Mouse (Mus musculus): Measurements from ENCODE around the gene Gpr107.

Gene Gpr107

DNA sequence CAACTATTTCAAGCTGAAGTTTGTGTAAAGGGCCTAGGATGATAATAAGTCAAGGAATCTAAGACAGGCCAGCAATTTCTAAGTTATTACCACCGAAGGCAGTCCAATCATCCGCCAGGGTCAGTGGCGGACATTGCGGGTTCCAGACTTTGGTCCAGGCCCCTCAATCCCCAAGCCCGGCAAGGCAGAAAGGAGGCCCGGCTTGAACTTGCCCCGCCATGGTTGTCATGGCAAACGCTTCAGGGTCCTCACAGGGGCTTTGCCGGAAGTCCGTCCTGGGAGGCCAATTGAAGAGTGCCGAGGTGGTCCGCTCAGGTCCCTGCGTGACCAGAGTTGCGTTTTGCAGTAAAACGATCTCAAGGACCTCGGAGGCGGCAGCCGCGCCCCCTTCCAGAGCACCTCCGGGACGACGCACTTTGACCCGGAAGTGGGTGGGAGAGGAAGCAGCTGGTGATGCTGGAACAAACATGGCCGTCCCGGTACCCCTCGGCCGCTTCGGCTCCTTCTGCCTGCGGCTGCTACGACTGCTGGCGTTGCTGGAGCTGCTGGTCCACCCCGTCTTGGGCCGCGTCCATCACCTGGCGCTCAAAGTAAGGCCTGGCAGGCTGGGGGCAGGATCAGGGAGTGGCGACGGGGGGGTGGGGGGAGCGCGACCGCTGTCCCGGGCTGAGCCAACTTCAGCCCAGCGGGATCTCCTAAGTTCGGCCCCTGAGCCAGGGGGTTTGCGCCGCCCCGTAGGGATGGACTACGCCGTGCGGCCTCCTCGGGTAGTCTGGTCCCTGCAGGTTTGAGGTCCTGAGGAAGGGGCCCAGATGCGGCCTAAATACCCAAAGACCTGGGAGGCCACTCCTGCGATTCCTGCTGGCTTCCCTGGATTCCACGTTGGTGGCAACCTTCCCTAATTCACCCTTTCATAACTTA, at the start of gene Gpr107:
Gpr107 (plus strand) TSS at position 425 of the 921 bp plus-strand sequence.
- peak; percentile 82 for DNase-seq (ENCODE audit: low read depth)

DNA sequence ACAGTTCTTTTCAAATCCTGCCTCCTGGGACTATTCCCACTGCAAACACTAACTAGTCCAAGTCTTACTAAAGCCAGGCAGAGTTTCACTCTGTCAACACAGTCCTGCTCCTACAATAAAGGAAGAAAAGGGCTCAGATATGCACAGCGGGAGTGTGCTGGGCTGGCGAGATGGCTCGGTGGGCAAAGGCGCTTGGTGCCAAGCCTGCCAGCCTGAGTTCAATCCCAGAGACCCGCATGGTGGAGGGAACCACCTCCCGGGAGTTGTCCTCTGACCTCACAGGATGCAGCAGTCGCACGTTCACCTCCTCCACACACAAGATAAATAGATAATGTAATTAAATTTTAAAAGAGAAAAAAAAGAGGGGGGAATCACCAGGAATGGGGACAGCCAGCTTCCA, 48.8 kb upstream of the Gpr107 start:
- DNase-seq (ENCODE audit: low read depth), result no peak

DNA sequence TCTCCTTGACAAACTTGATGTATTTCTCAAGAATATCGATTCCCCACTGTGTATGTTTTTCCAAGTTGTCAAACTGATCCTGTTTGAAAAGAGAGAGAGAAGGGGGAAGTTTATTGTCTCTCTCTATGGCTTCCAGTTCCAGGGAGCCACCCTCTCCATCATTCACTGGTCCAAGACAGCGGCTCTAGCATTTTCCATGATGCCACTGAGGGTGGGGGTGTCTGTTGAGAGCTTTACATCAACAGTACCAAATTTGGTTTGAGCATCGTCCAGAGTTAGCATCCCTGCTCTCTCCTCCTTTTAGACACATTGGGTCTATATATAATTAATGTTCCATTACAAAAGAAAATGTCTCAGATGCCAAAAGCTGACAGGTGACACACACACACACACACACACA, 46.8 kb upstream of the Gpr107 start:
- no peak for DNase-seq (ENCODE audit: low read depth)

DNA sequence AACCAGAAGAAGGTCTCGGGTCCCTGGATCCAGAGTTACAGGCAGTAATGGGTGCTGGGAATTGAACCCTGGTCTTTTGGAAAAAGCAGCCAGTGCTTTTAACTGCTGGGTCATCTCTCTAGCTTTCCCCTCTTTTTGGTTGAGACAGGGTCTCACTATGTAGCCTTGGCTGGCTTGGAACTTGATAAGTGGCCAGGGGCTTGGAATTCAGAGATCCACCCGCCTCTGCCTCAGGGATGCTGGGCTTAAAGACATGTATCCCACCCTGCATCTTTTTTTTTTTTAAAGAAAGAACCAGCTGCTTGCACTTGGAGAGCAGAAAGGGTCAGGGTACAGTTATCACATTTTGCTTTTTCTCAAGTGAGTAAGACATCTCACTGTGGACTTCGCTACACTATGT, 46.1 kb upstream of the Gpr107 start:
- no peak for DNase-seq (ENCODE audit: low read depth)

DNA sequence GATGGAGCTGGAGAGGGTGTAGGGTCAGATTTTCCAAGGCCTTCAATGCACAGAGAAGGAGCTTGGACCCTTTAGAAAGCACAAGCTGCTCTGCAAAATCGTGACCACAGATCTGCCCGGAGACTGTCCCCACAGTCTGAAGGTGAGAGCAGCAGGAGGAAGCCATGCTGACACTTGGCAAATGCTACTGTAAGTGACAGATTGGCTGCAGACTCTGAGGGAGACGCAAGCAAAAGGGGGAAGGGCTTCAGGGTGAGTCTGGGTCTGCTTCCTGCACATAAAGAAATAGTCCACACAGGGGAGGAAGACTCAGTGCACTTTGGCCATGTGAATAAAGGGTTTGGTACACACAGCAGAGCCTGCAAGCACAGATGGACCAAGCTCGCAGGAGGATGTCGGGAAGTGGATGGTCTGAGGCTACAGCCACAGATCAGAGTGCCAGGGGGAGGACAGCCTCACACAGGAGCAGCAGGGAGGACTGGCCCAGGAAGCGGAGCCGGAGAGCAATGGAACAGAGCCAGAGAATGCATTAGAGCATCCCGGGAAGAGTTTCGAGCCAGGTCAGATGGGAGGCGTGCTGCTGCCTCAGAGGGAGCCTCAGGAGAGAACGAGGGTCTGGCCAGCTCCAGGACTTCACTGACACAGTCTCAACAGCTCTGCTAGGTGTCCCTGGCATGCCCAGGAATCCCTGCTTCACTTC, 45.3 kb upstream of the Gpr107 start:
- DNase-seq (ENCODE audit: low read depth), result no peak

DNA sequence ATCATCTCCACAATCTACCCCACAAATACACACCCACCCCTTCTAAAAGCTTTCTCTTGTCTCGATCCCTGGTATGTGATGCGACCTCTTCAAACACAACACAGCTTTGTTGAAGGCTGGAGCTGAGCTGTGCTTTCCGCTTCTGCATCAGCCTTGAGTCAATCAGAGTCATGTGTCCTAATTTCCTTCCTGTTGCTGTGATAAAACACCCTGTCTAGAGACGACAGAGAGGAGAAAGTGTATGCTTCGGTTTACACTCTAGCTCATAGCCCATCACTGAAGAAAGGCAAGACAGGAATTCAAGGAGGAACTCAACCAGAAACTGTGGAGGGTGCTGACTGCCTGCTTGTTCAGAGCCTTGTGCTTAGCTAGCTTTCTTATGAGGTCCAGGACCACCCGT, 43.9 kb upstream of the Gpr107 start:
- peak; percentile 85 for DNase-seq (ENCODE audit: low read depth)

DNA sequence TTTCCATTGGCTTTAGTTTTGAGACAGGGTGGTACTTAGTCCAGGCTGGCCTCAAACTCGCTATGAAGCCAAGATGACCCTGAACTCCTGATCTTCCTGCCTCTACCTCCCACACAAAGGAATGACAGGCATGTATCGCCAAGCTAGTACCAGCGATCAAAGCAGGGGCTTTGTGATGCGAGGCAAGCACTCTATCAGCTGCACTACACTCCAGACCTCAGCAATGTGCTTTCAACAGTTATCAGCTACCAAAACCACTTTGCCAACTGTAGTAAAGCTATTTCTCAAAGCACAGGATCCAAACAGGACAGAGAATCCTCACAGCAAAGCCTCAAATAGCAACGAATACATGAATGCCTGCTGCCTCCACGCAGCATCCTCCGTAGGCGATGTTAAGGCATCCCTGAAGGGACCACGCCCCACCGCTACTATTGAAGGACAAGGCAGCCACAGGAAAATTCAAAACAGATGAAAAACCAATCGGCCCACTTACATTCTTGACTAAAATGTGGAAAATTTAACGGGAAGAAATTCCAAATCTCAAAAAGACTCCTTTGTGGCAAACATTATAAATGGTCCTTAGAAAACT, 42.1 kb upstream of the Gpr107 start:
- DNase-seq (ENCODE audit: low read depth), result no peak

DNA sequence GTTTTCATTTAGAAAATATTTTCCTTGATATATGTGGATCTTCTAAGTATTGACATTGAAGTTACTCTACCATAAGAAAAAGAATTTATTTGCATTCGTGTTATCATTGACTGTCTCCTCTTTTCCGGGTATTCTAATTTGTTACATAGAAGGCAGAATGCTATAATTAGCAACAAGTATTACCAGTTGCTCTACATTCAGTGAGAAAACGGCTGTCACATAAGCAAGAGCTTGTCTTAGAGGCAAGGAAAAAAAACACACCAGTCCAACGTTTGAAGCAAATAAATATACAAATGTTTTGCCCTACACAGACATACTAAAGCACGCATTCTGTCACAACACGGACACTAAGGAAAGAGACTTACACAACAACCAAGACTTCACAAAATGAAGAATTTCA, 40.4 kb upstream of the Gpr107 start:
- no peak for DNase-seq (ENCODE audit: low read depth)

DNA sequence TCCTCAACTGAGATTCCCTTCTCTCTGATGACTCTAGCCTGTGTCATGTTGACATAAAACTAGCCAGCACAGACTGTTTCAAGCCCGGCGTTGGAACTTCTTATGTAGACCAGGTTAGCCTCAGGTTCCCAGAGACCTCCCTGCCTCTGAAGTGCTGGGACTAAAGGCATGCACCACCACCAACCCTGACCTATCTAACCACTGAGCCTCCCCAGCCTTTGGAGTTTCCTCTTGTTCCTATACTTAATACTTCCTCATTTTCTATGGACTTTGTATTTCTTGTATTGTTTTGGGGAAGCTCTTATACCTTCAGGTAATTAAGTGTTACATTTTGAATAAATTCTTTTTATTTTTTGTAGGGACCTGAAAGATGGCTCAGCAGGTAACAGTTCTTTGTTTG, 37.9 kb upstream of the Gpr107 start:
- DNase-seq (ENCODE audit: low read depth), result no peak

DNA sequence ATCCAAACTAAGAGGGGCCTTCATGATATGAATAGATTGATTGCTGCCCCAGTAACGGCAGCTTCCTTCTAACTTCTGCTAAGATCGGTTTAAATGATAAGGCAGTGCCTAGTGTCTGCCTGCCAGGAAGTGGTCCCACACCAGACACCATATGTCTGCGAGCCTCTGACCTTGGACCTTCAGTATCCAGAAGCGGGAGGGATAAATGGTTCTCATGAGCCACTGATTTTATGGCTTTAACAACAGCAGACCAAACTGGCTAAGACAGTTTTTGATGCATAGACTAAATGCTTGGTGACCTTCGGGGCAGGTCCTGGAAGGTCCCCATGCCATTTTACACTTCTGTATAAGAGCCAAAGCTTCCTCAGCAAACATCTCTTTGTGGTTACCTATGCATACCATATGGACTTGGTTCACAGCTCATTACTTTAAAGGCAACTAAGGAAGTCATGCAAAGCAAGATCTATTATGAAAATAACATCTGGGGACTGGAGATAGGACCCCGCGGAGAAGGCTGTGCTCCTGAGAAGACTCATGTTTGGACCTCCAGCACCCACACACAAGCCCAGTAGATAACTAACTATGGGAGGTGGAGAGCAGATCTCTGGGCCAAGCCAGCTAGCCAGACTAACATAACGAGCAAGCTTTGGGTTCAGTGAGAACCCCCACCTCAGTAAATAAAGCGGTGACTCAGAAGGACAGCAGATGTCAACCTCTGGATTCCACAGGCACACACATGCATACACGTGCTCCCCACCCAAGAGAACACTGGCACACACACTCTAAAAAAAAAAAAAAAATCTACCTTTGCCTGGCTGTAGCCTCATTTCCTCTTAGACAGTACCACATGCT, 36.8 kb upstream of the Gpr107 start:
- DNase-seq (ENCODE audit: low read depth), result peak; percentile 58

DNA sequence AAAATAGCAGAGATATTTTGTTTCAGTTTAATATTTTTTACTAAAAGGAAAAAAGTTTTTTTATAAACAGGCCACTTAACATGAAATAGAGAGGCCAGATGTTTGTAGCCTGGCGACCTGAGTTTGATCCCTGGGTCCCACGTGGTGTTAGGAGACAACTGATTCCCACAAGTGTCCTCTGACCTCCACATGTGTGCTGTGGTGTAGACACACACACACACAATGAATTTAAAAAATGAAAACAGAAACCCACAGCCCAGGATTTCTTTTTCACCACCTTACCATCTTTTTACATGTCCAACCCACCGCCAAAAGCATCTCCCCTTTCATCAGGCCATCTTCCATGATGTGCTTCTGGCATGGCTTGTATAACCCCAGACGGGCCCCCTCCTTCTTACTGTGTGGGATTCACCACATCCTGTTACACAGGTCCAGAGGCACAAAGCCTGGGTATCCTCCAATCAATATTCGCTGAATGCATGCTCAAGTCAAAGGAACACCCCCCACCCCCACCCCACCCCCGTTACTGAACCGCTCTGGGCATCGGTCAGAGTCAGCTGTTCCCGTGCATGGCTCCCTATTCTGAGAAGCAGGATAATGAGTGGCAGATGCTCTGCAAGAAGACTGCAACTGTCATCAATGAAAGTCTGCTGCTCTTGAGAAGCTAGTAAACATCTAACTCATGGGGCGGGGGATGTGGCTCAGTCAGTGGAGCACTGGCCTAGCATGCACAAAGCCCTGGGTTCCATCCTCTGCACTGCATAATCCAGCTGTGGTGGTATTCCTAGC, 36.0 kb upstream of the Gpr107 start:
- DNase-seq (ENCODE audit: low read depth), result peak; percentile 88

DNA sequence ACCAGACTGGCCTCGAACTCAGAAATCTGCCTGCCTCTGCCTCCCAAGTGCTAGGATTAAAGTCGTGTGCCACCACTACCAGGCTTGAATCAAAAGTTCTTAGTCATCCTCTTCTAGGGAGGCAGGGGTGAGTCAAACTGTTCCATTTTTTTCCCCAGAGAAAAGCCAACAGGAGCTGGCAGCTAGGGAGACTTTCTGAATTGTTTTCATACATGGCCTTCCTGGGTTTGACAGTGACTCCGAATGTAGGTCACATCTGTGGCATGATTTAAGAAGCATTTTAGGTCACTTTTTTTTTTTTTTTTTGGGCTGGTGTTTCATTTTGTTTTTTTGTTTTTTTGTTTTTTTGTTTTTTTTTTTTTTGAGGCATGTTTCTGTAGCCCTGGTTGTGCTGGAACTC, 33.9 kb upstream of the Gpr107 start:
- no peak for DNase-seq (ENCODE audit: low read depth)

DNA sequence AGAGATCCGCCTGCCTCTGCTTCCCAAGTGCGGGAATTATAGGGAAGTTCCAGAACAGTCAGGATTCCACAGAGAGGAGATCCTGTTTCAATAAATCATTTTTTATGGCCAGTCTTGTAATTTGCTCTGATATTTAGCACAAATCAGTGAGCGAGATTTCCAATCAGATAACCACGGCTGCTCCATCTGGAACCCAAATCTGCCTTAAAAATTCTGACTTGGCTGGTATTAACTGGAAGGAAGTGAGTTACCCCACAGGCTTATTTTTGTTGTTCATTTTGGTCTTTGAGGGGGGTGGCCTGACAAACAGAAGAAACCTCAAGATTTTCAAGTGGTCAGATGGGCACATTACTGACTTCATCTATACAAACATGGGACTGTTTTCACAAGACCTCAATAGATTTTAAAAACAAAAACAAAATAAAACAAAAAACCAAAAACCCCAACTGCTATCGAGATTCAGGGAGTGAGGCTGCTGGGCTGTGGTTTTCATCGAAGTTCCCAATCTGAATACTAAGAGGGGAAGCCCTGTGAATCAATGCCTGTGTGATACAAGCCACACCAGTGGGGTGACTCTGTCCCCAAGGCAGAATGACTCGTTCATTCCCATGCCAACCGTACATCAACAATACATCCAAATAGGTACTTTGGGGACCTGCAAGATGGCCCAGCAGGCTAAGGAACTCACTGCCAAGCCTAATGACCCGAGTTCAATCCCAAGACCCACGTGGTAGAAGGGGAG, 33.3 kb upstream of the Gpr107 start:
- peak; percentile 57 for DNase-seq (ENCODE audit: low read depth)

DNA sequence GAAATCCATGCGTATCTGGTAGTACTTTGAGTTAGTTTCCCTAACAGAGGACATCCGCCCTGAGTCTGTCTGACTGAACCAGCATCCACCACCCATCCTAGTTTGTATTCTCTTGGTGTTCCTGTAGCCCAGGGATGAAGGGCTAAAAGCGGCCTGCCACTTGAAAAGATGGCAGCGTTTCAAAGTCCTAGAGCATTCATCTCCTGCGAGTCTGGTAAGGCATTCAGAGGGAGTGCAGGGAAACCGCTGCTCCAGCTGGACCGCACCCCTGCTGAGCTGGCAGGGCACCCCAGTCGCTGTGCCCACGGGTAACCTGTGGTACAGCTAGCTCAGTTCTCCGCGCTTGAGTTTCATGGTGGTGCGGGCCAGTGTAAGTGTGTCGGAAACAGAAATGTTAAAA, 32.3 kb upstream of the Gpr107 start:
- DNase-seq (ENCODE audit: low read depth), result no peak

DNA sequence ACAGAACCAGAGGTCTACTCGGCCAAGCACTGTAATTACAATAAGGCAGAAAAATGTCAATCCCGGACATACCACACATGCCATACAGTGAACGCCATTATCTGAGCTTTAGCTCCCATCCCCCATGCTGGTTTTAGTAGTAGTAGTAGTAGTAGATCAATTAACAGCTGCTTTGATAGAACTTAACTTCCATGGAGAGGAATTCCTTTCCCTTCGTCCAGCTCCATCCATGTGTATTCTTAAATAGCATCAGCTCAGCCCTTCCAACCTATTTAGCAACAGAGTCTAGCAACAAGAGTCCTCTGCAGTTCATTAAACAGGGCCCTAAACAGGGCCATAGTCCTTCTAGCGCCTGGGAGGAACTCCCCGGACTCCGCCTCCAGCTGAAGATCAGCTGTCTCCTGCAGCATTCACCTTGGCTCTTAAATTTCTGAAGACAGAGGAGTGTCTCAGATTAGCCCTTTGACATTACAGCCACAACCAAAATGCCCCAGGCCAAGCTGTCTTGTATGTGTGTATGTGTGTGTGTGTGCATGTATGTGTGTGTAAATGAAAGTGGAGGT, 30.9 kb upstream of the Gpr107 start:
- no peak for DNase-seq (ENCODE audit: low read depth)

DNA sequence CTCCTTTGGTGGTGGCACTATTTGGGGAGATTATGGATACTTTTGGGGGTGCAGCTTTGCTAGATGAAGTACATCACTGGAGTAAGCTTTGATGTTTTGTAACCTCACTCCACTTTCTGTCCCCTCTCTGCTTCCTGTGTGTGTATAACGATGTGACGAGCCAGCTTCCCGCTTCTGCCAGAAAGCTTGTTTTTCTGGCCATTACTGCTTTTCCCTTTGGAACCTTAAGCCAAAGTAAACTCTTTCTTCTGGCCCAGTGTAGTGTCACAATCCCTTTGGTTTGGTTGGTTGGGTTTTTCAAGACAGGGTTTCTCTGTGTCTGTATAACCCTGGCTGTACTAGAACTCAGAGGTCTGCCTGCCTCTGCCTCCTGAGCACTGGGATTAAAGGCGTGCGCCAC, 29.3 kb upstream of the Gpr107 start:
- no peak for DNase-seq (ENCODE audit: low read depth)

DNA sequence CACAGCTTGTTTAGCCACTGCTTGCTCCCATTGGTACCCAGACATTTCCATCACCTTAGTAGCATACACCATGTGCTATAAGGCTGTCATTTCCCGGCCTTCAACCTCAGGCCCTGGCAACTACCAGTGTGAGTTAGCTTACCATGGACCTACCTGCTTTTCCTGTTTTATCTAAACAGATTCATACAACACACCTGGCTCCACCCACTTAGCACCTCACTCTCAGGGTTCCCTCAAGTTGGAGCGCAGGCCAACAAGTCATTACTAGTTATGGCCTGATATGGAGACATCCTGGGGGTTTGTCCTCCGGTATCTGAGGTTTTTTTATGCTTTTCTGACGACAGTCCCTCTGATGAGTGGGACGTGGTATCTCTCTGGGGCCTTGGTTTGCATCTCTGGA, 28.6 kb upstream of the Gpr107 start:
- DNase-seq (ENCODE audit: low read depth), result no peak

DNA sequence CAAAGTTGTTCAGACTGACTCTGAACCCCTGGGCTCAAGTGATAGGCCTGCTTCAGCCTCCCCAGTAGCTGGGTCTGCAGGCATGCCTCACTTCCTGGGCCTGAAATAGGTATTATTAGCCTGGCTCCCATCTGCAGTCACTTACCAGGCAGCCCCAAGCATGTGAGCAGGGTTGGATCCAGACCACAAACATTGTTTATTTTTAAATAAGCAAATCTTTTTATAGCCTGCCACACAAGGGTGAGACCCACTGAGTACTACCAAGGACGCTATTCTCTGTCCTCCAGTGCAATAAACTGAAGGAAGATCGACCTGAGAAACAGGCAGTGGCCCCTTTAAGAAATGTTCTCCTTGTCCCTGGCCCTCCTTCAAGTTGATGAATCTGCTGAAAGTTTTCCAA, 27.4 kb upstream of the Gpr107 start:
- no peak for DNase-seq (ENCODE audit: low read depth)

DNA sequence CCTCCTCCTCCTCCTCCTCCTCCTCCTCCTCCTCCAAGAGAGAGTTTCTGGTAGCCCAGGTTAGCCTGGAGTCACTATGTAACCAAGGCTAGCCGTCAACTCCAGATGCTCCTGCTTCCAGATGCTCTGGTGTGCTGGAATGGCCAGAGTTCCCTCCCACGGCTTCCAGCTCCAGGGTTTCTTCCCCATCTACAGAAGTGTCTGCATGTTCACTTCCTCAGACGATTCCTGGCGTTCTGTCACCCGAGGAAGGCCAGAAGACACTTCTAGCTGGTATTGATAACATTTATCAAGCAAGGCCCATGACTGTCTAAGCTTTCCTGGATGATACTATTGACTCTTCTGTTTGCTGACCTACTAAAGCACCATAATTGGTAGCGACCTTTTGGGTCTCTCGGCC, 27.0 kb upstream of the Gpr107 start:
- no peak for DNase-seq (ENCODE audit: low read depth)

DNA sequence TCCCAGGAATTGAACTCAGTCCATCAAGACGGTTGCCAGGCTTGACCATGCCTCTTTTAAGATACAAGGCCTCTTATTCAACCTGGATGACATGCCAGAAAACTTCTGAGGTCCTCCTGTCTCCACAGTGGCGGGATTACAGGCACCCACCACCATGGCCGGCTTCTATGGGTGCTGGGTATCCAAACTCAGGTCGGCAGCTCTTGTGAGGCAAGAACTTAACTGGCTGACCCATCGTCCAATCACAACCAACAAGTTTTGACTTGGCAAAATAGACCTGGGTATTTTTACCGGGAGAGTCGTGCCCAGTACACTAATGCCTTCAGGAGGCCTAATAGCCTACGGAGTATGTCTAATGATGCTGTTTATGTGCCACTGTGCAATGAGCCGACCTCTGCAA, 26.1 kb upstream of the Gpr107 start:
- DNase-seq (ENCODE audit: low read depth), result no peak
